Mouse (Mus musculus) embryonic fibroblast, embryonic 13.5 days (primary cell): ENCODE results near the gene Kif24.

Experiments
- CTCF ChIP-seq: IDR thresholded peaks from 2 replicates; pipeline ENCODE4 v1.5.1; 2011; ENCODE audit warnings: mild to moderate bottlenecking, control low read depth, low read length, moderate library complexity, borderline replicate concordance; ENCODE audit not compliant: insufficient read depth
- POLR2A ChIP-seq: IDR thresholded peaks from 2 replicates; pipeline ENCODE4 v1.6.1; 2011; ENCODE audit warnings: low read depth, mild to moderate bottlenecking, control low read depth, low read length, moderate library complexity

GRCm38 (mm10) chr4:41468396-41469080 lies 3.9 kb upstream of the Kif24 start:
- TF ChIP-seq CTCF (no peak), POLR2A (no peak)
